Mouse (Mus musculus) common myeloid progenitor, adult 5-6 weeks (primary cell): ENCODE measurements around the gene Sbf1. TPM values are rescaled to one million over a fixed set of nuclear protein-coding genes. Genes with fewer than 3 reads are reported as not detected.

Experiments used
- ATAC-seq: replicated peaks from 2 replicates; pipeline ENCODE4 v1.8.0; 2016; ENCODE audit warnings: low read depth, mild to moderate bottlenecking, moderate TSS enrichment, inconsistent platforms; ENCODE audit not compliant: poor library complexity, severe bottlenecking
- total RNA-seq: library from RNA; stranded (forward); fragments of 200-1000, 187-1606 nt; gene quantifications from 2 replicates; pipeline ENCODE4 v1.2.3, GENCODE M21; 2017

Gene Sbf1
- total RNA-seq, 1 experiment from 2014 or later = 43.3 TPM

DNA sequence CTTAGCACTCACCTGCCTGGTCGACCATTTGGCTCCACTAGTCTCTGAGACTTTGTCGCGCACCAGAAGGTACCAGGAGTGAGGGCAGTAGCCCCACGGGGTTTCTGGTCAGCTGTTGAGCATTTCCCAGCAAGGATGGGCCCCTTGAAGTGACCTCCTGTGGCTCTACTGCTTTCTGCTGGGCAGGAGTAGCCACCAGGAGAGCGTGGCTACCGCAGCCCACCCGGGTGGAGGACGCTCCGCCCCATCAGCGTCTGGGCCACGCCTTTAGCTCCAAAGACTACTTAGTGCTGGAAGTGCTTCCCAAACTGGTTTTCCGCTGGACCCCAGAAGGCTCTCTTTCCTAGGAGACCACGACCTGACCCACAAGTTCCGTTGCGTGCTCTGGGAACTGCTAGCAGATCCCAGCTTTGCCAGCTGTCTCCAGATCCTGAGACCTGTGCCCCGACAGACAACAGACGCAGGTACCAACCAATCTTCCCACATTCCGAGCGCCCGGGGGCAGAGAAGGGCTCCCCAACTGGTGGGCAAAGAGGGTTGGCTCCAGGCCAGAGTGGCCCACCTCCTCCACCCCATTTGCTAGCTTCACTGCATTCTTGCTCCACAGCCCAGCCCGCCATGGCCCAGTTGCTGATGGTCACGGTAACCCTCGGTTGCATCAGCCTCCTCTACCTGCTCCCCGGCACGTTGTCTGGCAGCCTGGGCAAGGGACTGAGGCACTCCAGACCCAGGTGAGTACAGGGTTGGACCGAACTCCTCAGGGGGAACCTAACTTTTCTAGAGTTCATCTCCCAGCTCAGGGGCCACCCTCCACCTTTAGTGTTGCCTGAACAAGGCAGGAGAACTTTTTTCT, 7.8 kb upstream of the Sbf1 start, which contains the start of gene Adm2:
Gene Adm2 (plus strand): TSS at position 51 of the 853 bp plus-strand sequence.
- no peak for ATAC-seq

GRCm38 (mm10) chr15:89321264-89321663, 6.2 kb upstream of the Sbf1 start:
- peak; percentile 91 for ATAC-seq

GRCm38 (mm10) chr15:89316146-89316545, 1.0 kb upstream of the Sbf1 start:
- ATAC-seq = no peak

GRCm38 (mm10) chr15:89314511-89315189, 461 bp downstream of the Sbf1 start:
- no peak for ATAC-seq

- no peak for ATAC-seq
These were observed 1.0 kb downstream of the Sbf1 start for GRCm38 (mm10) chr15:89314107-89314506.

- ATAC-seq = no peak
These were observed 1.8 kb downstream of the Sbf1 start for GRCm38 (mm10) chr15:89313359-89313758.

GRCm38 (mm10) chr15:89309962-89310498, 5.1 kb downstream of the Sbf1 start:
- ATAC-seq = peak; percentile 68

GRCm38 (mm10) chr15:89308406-89309139, 6.5 kb downstream of the Sbf1 start:
- ATAC-seq = no peak

DNA sequence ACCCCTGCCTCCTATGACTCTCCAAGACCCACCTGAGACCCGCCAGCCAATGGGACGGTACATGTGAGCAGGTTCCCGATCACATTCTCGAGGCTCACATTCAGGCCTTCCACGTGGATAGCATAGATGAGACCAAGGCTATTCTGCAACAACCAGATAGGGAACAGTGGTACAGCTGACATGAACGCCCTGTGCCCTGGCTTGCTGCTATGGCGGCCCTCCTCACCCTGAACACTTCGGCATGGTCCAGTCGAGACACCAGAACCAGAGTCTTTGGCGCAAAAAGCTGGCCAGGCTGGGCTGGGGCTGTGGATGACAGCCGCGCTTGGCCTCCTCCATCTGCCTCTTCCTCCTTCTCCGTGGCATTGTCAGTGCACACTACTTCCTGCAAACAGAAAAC, 7.7 kb downstream of the Sbf1 start:
- ATAC-seq = no peak

- ATAC-seq = no peak
These were observed 9.1 kb downstream of the Sbf1 start for GRCm38 (mm10) chr15:89305966-89306365.

- no peak for ATAC-seq
These were observed 14.5 kb downstream of the Sbf1 start for GRCm38 (mm10) chr15:89300600-89300999.

GRCm38 (mm10) chr15:89300180-89300579, 14.9 kb downstream of the Sbf1 start:
- no peak for ATAC-seq

DNA sequence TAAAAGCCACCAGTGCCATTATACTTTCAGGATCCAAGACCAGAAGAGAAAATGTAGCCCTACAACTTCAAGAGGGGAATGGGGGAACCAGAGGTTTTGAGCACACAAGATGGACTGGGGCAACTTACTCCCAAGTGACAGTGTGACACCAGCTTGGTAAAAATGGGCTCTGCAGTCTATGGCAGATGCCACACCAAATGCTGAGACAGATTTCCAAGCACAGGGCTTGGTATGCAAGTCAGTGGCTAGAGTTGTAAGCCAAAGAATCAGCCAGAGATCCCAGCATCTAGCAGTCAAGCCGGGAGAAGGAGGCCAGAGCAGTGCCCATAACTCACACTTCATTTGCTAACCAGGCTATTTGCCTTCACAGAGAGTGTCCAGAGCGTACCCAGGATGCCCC, 17.4 kb downstream of the Sbf1 start:
- ATAC-seq = no peak

DNA sequence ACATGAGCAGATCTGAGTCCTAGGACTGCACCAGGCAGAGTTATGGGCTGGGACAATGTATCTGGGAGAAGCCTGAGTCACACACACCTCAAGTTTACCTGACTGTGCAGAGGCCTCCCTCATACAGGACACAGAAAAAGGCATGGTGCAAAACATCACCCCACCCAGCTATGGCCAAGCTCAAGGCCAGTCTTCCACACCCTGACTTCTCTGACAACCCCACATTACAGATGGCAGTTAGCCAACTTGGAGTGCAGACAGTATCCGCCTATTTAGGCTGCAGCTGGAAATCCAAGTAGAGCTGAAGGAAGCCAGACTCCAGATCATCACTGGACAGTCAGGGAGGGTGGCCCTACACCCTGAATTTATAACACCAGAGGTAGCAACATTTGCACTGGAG, 18.6 kb downstream of the Sbf1 start:
- ATAC-seq = no peak

GRCm38 (mm10) chr15:89295580-89296165, 19.4 kb downstream of the Sbf1 start:
- ATAC-seq = no peak

DNA sequence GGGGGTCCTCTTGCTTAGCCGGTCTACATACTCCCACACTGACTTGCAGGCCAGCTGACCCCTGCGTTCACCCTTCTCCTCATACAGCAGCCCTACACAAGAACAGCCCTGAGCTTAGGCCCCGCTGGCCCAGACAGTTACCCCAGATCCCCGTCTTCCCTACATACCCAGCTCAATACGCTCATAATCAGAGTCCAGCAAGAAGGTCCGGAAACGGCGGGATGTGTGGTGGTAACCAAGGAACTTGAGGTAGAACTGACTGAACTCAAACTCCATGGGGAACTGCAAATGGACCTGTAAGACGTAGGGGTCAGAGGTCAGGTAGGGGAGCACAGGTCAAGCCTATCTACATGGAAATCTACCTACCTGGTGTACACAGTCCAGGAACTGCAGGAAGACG, 21.3 kb downstream of the Sbf1 start:
- no peak for ATAC-seq

GRCm38 (mm10) chr15:89292795-89293194, 22.3 kb downstream of the Sbf1 start:
- no peak for ATAC-seq

GRCm38 (mm10) chr15:89291521-89291920, 23.6 kb downstream of the Sbf1 start:
- ATAC-seq = no peak

DNA sequence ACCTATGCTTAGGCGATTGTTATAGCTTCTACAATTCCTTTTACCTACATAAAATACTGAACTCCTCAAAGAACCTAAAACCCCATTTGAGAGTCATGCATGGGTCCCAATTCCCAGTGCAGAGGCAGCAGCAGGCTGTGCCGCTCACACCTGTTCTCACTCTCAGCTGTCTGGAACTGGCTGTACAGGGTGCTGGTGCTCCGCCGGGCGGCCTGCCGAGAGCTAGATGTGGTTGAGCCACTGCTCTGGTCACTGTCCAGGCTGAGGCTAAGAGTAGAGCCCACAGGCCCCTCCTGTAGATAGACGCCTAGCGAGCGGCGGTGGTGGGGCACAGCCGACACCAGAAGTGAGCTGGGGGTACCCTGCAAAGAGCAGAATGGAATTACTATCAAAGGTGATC, 25.7 kb downstream of the Sbf1 start:
- ATAC-seq = no peak

DNA sequence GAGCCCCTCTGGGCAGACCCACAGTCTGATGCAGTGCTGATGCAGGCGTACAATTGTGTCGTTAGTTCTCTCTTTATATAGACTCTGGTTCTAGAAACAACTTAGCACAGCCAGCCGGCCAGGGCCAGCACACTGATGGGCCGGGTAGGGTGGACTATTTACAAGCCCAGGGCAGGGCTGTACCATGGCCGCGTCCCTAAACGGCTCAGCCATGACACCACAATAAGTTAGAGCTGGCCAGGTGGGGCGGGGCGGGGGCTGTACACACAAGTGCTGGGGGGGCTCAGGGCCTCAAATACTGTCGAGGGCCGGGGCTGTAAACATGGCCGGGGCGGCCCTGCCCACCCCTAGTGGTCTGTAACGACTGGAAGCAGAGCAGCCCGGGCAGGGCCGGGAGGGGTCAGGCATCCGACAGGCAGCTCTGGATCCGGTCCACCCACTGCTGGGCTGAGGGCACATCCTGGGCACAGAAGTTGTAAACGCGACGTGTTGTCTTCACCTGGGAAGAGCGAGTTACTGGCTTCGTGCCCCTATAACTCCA, 26.8 kb downstream of the Sbf1 start:
- no peak for ATAC-seq
